Mouse (Mus musculus) granulocyte monocyte progenitor cell, adult 5-6 weeks (primary cell): ENCODE measurements around the gene Nectin1. TPM values are rescaled to one million over a fixed set of nuclear protein-coding genes. Genes with fewer than 3 reads are reported as not detected.

Source experiments
- ATAC-seq: replicated peaks from 2 replicates; pipeline ENCODE4 v1.8.0; 2016; ENCODE audit warnings: mild to moderate bottlenecking, moderate TSS enrichment, inconsistent platforms; ENCODE audit not compliant: poor library complexity, severe bottlenecking
- total RNA-seq, 2 experiments: library from RNA; stranded (forward) in 1 of 2; stranded (reverse) in 1 of 2; fragments of 200-712, 200-1000 nt in 1 of 2; fragments of >200 nt in 1 of 2; fragmentation: Nextera tagmentation in 1 of 2; gene quantifications; 2 replicates each; pipeline ENCODE4 v1.2.3; 2014 to 2017

Nectin1 gene
- total RNA-seq, 2 experiments from 2014 or later = 0.31 to 0.52 TPM

GRCm38 (mm10) chr9:43737871-43738292 is 5.9 kb upstream of the Nectin1 start:
- peak; percentile 37; the same call in 1 of the 2 replicates for ATAC-seq

- peak; percentile 30 for ATAC-seq
Measured at GRCm38 (mm10) chr9:43738480-43739084, 5.2 kb upstream of the Nectin1 start.

- no peak for ATAC-seq
Measured at GRCm38 (mm10) chr9:43741277-43741676, 2.5 kb upstream of the Nectin1 start.

- ATAC-seq = no peak
Measured at GRCm38 (mm10) chr9:43742066-43742465, 1.7 kb upstream of the Nectin1 start.

- ATAC-seq = peak; percentile 31
Measured at GRCm38 (mm10) chr9:43742902-43743646, 710 bp upstream of the Nectin1 start.

GRCm38 (mm10) chr9:43744138-43744981 is 576 bp downstream of the Nectin1 start:
- peak; percentile 31 for ATAC-seq

- ATAC-seq = no peak
Measured at GRCm38 (mm10) chr9:43745051-43745792, 1.4 kb downstream of the Nectin1 start.

GRCm38 (mm10) chr9:43745951-43746703 is 2.3 kb downstream of the Nectin1 start:
- no peak for ATAC-seq

- ATAC-seq = no peak
Measured at GRCm38 (mm10) chr9:43747710-43748109, 3.9 kb downstream of the Nectin1 start.

- no peak for ATAC-seq
Measured at GRCm38 (mm10) chr9:43748519-43748918, 4.7 kb downstream of the Nectin1 start.

GRCm38 (mm10) chr9:43750053-43750452 is 6.3 kb downstream of the Nectin1 start:
- no peak for ATAC-seq

- ATAC-seq = no peak
Measured at GRCm38 (mm10) chr9:43751111-43751510, 7.3 kb downstream of the Nectin1 start.

- no peak for ATAC-seq
Measured at GRCm38 (mm10) chr9:43753481-43753880, 9.7 kb downstream of the Nectin1 start.

GRCm38 (mm10) chr9:43754083-43754482 is 10.3 kb downstream of the Nectin1 start:
- no peak for ATAC-seq

- no peak for ATAC-seq
Measured at GRCm38 (mm10) chr9:43754768-43755197, 11.0 kb downstream of the Nectin1 start.

- ATAC-seq = peak; percentile 27; the same call in 1 of the 2 replicates
Measured at GRCm38 (mm10) chr9:43755464-43755863, 11.7 kb downstream of the Nectin1 start.

- no peak for ATAC-seq
Measured at GRCm38 (mm10) chr9:43755928-43756327, 12.1 kb downstream of the Nectin1 start.

GRCm38 (mm10) chr9:43757225-43757624 is 13.4 kb downstream of the Nectin1 start:
- ATAC-seq = no peak
